Mouse (Mus musculus) hindbrain, embryonic 14.5 days (tissue): ENCODE results near the gene Hhip. TPM values are rescaled to one million over a fixed set of nuclear protein-coding genes. Genes with fewer than 3 reads are reported as not detected.

Experiments used
- ATAC-seq: fragments of 200-750 bp; cut with Nextera tagmentation; 2 replicates; pipeline ENCODE4 v1.8.0; 2017; ENCODE audit warnings: moderate number of reproducible peaks, mild to moderate bottlenecking, moderate TSS enrichment, moderate library complexity; ENCODE audit not compliant: low FRiP score
- DNase-seq: peaks from one replicate; pipeline ENCODE4 v3.0.0-alpha.2; 2015; ENCODE audit warnings: low spot score
- H3K27ac ChIP-seq: fragments of 300-500 bp; sonication (generic); 2 replicates; pipeline ENCODE4 v1.5.1; 2014; ENCODE audit warnings: mild to moderate bottlenecking, moderate library complexity
- H3K27me3 ChIP-seq: fragments of 300-500 bp; sonication (generic); 2 replicates; pipeline ENCODE4 v1.6.1; 2014; ENCODE audit warnings: mild to moderate bottlenecking, low read length, mixed read lengths; ENCODE audit not compliant: control insufficient read depth, insufficient read depth
- H3K36me3 ChIP-seq: fragments of 300-500 bp; sonication (generic); replicated peaks from 2 replicates; pipeline ENCODE4 v1.6.1; 2014; ENCODE audit not compliant: control insufficient read depth, insufficient read depth
- H3K4me1 ChIP-seq: fragments of 300-500 bp; sonication (generic); replicated peaks from 2 replicates; pipeline ENCODE4 v1.6.1; 2014; ENCODE audit warnings: antibody characterized with exemption, low read length, mixed read lengths; ENCODE audit not compliant: control insufficient read depth, insufficient read depth
- H3K4me2 ChIP-seq: fragments of 300-500 bp; sonication (generic); replicated peaks from 2 replicates; pipeline ENCODE4 v1.6.1; 2014; ENCODE audit warnings: mild to moderate bottlenecking, moderate library complexity
- H3K4me3 ChIP-seq: fragments of 300-500 bp; sonication (generic); replicated peaks from 2 replicates; pipeline ENCODE4 v1.5.1; 2014; ENCODE audit warnings: mild to moderate bottlenecking, low read length
- H3K9ac ChIP-seq: fragments of 300-500 bp; sonication (generic); 2 replicates; pipeline ENCODE4 v1.6.1; 2014
- H3K9me3 ChIP-seq: fragments of 300-500 bp; sonication (generic); 2 replicates; pipeline ENCODE4 v1.6.1; 2016; ENCODE audit warnings: low read length; ENCODE audit not compliant: control insufficient read depth
- WGBS: fragments of 180-500 bp; shearing (Covaris S2); extraction: QIAGEN DNeasy Blood & Tissue Kit; methylation state at CpG from one replicate; pipeline ENCODE4 v1.1.7; 2014; 5-methylcytosine and 5-hydroxymethylcytosine counted together
- polyA plus RNA-seq: library from polyadenylated mRNA; unstranded; fragments of >200 nt; fragmentation: Nextera tagmentation; extraction: Ambion mirVana; gene quantifications from 2 replicates; pipeline ENCODE4 v1.2.1, GENCODE M21; 2014

Gene Hhip
- polyA plus RNA-seq, 1 experiment from 2014 or later, result 3.9 TPM

GRCm38 (mm10) chr8:79945501-79946076, 112.2 kb downstream of the Hhip start:
- ATAC-seq, result no peak
- Histone ChIP-seq H3K36me3 (no peaks in the 10 kb centered on the region), H3K9me3 (no peaks in the 10 kb centered on the region), H3K27me3 (no peaks in the 10 kb centered on the region), H3K9ac (no peak overlapping the region), H3K4me2 (no peak overlapping the region), H3K4me3 (no peak overlapping the region), H3K27ac (no peak overlapping the region), H3K4me1 (no peaks in the 10 kb centered on the region)
- 84% methylated on average over 9 of the region's 9 CpGs for WGBS
- no peak for DNase-seq

- no peak overlapping the region for H3K27ac ChIP-seq
- no peaks in the 10 kb centered on the region for H3K9me3 ChIP-seq
- WGBS, result 95% methylated on average over 5 of the region's 5 CpGs
- H3K9ac ChIP-seq, result no peak overlapping the region
- DNase-seq, result no peak
- no peaks in the 10 kb centered on the region for H3K36me3 ChIP-seq
- H3K4me2 ChIP-seq, result no peak overlapping the region
- H3K27me3 ChIP-seq, result no peaks in the 10 kb centered on the region
- no peak for ATAC-seq
- H3K4me1 ChIP-seq, result no peaks in the 10 kb centered on the region
- H3K4me3 ChIP-seq, result no peak overlapping the region
Observed at GRCm38 (mm10) chr8:79941070-79941469, 116.7 kb downstream of the Hhip start.

GRCm38 (mm10) chr8:79936856-79937445, 120.9 kb downstream of the Hhip start:
- H3K27me3 ChIP-seq, result no peaks in the 10 kb centered on the region
- WGBS, result 69% methylated on average over 9 of the region's 9 CpGs
- no peak for DNase-seq
- H3K4me1 ChIP-seq, result no peaks in the 10 kb centered on the region
- ATAC-seq, result no peak
- no peak overlapping the region for H3K9ac ChIP-seq
- H3K4me3 ChIP-seq, result no peak overlapping the region
- H3K27ac ChIP-seq, result no peak overlapping the region
- no peaks in the 10 kb centered on the region for H3K36me3 ChIP-seq
- H3K4me2 ChIP-seq, result no peak overlapping the region
- H3K9me3 ChIP-seq, result no peaks in the 10 kb centered on the region

- H3K27ac ChIP-seq, result no peak overlapping the region
- H3K36me3 ChIP-seq, result no peaks in the 10 kb centered on the region
- H3K4me3 ChIP-seq, result no peak overlapping the region
- H3K27me3 ChIP-seq, result no peaks in the 10 kb centered on the region
- H3K4me1 ChIP-seq, result no peaks in the 10 kb centered on the region
- H3K9me3 ChIP-seq, result no peaks in the 10 kb centered on the region
- 48% methylated on average over 7 of the region's 7 CpGs for WGBS
- ATAC-seq, result no peak
- H3K4me2 ChIP-seq, result no peak overlapping the region
- no peak overlapping the region for H3K9ac ChIP-seq
- DNase-seq, result no peak
Observed at GRCm38 (mm10) chr8:79935793-79936192, 122.0 kb downstream of the Hhip start.

GRCm38 (mm10) chr8:79929202-79929601, 128.6 kb downstream of the Hhip start:
- H3K9me3 ChIP-seq, result no peaks in the 10 kb centered on the region
- no peak overlapping the region for H3K4me3 ChIP-seq
- no peaks in the 10 kb centered on the region for H3K4me1 ChIP-seq
- ATAC-seq (no peak), DNase-seq (no peak)
- H3K27me3 ChIP-seq, result no peaks in the 10 kb centered on the region
- H3K4me2 ChIP-seq, result no peak overlapping the region
- WGBS, result 69% methylated on average over 4 of the region's 4 CpGs
- H3K36me3 ChIP-seq, result no peaks in the 10 kb centered on the region
- H3K27ac ChIP-seq, result no peak overlapping the region
- H3K9ac ChIP-seq, result no peak overlapping the region

GRCm38 (mm10) chr8:79917211-79917610, 140.6 kb downstream of the Hhip start:
- H3K9ac ChIP-seq, result no peak overlapping the region
- no peaks in the 10 kb centered on the region for H3K27me3 ChIP-seq
- DNase-seq (no peak), ATAC-seq (no peak)
- H3K27ac ChIP-seq, result no peak overlapping the region
- H3K9me3 ChIP-seq, result no peaks in the 10 kb centered on the region
- H3K4me2 ChIP-seq, result no peak overlapping the region
- no peaks in the 10 kb centered on the region for H3K4me1 ChIP-seq
- 83% methylated on average over 7 of the region's 7 CpGs for WGBS
- no peaks in the 10 kb centered on the region for H3K36me3 ChIP-seq
- no peak overlapping the region for H3K4me3 ChIP-seq
